Mouse (Mus musculus) liver, embryonic 15.5 days (tissue): Measurements from ENCODE around the gene Numbl. TPM values are rescaled to one million over a fixed set of nuclear protein-coding genes. Genes with fewer than 3 reads are reported as not detected.

Experiments
- ATAC-seq: fragments of 200-750 bp; cut with Nextera tagmentation; 2 replicates; pipeline ENCODE4 v1.8.0; 2017; ENCODE audit warnings: moderate number of reproducible peaks, mild to moderate bottlenecking, moderate library complexity; ENCODE audit not compliant: insufficient read depth
- H3K27ac ChIP-seq: fragments of 300-500 bp; sonication (generic); replicated peaks from 2 replicates; pipeline ENCODE4 v1.5.1; 2015; ENCODE audit warnings: mild to moderate bottlenecking, inconsistent platforms
- H3K27me3 ChIP-seq: fragments of 300-500 bp; sonication (generic); 2 replicates; pipeline ENCODE4 v1.6.1; 2015; ENCODE audit warnings: mild to moderate bottlenecking, inconsistent platforms
- H3K36me3 ChIP-seq: fragments of 300-500 bp; sonication (generic); replicated peaks from 2 replicates; pipeline ENCODE4 v1.6.1; 2015; ENCODE audit warnings: moderate library complexity, mild to moderate bottlenecking, inconsistent platforms
- H3K4me1 ChIP-seq: fragments of 300-500 bp; sonication (generic); replicated peaks from 2 replicates; pipeline ENCODE4 v1.6.1; 2015; ENCODE audit warnings: inconsistent platforms
- H3K4me2 ChIP-seq: fragments of 300-500 bp; sonication (generic); 2 replicates; pipeline ENCODE4 v1.6.1; 2015; ENCODE audit warnings: moderate library complexity, mild to moderate bottlenecking, inconsistent platforms
- H3K4me3 ChIP-seq: fragments of 300-500 bp; sonication (generic); replicated peaks from 2 replicates; pipeline ENCODE4 v1.5.1; 2015; ENCODE audit warnings: mild to moderate bottlenecking, inconsistent platforms
- H3K9ac ChIP-seq: fragments of 300-500 bp; sonication (generic); 2 replicates; pipeline ENCODE4 v1.6.1; 2015; ENCODE audit warnings: moderate library complexity, mild to moderate bottlenecking, inconsistent platforms
- H3K9me3 ChIP-seq: fragments of 300-500 bp; sonication (generic); replicated peaks from 2 replicates; pipeline ENCODE4 v1.6.1; 2016; ENCODE audit warnings: inconsistent platforms
- WGBS: fragments of 180-500 bp; shearing (Covaris S2); methylation state at CpG from one replicate; pipeline ENCODE4 v1.1.7; 2015; ENCODE audit warnings: mixed read lengths; ENCODE audit not compliant: insufficient replicate concordance; 5-methylcytosine and 5-hydroxymethylcytosine counted together
- polyA plus RNA-seq: library from polyadenylated mRNA; unstranded; fragments of >200 nt; fragmentation: Nextera tagmentation; extraction: Ambion mirVana; gene quantifications from 2 replicates; pipeline ENCODE4 v1.2.1, GENCODE M21; 2015

Numbl gene
- polyA plus RNA-seq, 1 experiment from 2014 or later = 2.0 TPM

DNA sequence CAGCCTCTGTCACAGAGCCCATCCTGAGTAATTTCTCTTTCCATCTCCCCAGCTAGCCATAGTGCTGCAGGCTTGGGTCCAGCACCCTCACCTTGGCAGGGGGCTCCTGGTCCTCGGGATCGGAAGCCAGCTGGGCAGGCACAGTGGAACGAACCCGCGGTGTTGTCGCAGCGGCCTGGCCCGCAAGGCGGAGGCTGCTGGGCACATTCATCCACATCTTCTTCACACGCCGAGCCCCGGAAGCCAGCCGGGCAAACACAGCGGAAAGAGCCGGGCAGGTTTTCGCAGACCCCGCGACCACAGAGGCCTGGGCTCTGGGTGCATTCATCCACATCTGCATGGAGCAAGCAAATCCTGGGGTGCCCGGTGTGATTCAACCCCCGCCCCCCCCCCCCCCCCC lies 66.7 kb downstream of the Numbl start:
- H3K9me3 ChIP-seq = no peaks in the 10 kb centered on the region

DNA sequence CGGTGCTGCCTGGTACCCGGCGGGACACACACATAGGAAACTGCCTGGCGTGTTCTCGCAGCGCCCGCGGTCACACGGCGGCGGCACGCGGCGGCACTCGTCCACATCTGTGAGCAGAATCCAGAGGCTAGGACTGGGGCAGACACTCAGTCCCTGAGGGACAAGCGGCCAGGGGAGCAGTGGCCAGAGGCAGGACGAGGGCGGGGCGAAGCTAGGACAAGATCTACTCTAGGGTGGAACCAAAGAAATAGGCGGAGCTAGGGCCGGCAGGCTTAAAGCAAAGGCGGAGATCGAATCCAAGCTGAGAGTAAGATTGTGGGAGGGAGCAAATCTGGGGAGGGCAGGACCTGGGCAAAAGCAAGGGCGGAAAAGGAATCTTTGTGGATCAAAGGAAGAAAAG lies 67.5 kb downstream of the Numbl start:
- Histone ChIP-seq H3K4me2 (peak overlapping the region; percentile 29), H3K9me3 (no peaks in the 10 kb centered on the region), H3K9ac (no peak overlapping the region), H3K4me3 (peak overlapping the region; percentile 9; the same call in 1 of the 2 replicates), H3K36me3 (no peaks in the 10 kb centered on the region), H3K27me3 (peaks cover 95% of the 10 kb centered on the region), H3K27ac (no peak overlapping the region), H3K4me1 (peaks cover 21% of the 10 kb centered on the region)
- WGBS = 2% methylated on average over 24 of the region's 24 CpGs
- no peak for ATAC-seq

More for the DNA sequence above, 66.7 kb downstream of the Numbl start:
- H3K4me1 ChIP-seq = peaks cover 13% of the 10 kb centered on the region
- peaks cover 87% of the 10 kb centered on the region for H3K27me3 ChIP-seq
- no peak overlapping the region for H3K4me3 ChIP-seq
- no peak for ATAC-seq
- 38% methylated on average over 19 of the region's 20 CpGs for WGBS
- no peaks in the 10 kb centered on the region for H3K36me3 ChIP-seq
- no peak overlapping the region for H3K9ac ChIP-seq
- H3K27ac ChIP-seq = no peak overlapping the region
- H3K4me2 ChIP-seq = no peak overlapping the region

- H3K36me3 ChIP-seq = no peaks in the 10 kb centered on the region
- no peak overlapping the region for H3K4me3 ChIP-seq
- no peak overlapping the region for H3K9ac ChIP-seq
- no peak overlapping the region for H3K27ac ChIP-seq
- H3K9me3 ChIP-seq = no peaks in the 10 kb centered on the region
- no peak overlapping the region; the same call in 1 of the 2 replicates for H3K4me2 ChIP-seq
- no peak for ATAC-seq
- WGBS = 35% methylated on average over 34 of the region's 34 CpGs
- H3K4me1 ChIP-seq = peaks cover 27% of the 10 kb centered on the region
- H3K27me3 ChIP-seq = peaks cover 97% of the 10 kb centered on the region
These were observed 68.1 kb downstream of the Numbl start for GRCm38 (mm10) chr7:27326101-27326880.

GRCm38 (mm10) chr7:27327500-27327899 lies 69.3 kb downstream of the Numbl start:
- H3K9ac ChIP-seq = no peak overlapping the region
- no peaks in the 10 kb centered on the region for H3K9me3 ChIP-seq
- no peak for ATAC-seq
- H3K27ac ChIP-seq = no peak overlapping the region
- peaks cover 100% of the 10 kb centered on the region for H3K27me3 ChIP-seq
- H3K4me3 ChIP-seq = no peak overlapping the region
- H3K36me3 ChIP-seq = no peaks in the 10 kb centered on the region
- 73% methylated on average over 8 of the region's 8 CpGs for WGBS
- no peak overlapping the region for H3K4me2 ChIP-seq
- peaks cover 38% of the 10 kb centered on the region for H3K4me1 ChIP-seq

DNA sequence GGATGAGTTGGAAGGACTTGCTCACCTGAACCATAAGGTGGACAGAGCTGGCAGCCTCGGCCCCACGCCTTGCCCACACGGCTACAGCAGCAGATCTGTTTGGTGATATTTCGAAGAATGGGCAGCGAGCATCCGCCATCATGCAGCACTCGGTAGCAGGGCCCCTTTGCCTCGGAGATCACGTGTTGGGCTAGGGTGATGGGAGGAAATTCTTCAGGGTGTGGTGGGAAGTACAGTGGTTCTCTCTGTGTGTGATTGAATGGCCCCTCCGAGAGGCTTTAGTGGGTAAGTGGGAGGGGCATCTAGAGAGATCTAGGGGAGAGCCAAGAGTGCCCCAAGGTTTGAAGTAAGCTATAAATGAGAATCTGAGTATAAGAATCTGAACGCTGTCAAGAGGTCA lies 69.9 kb downstream of the Numbl start:
- no peak overlapping the region for H3K27ac ChIP-seq
- no peaks in the 10 kb centered on the region for H3K9me3 ChIP-seq
- no peak overlapping the region for H3K4me2 ChIP-seq
- H3K4me3 ChIP-seq = no peak overlapping the region
- H3K36me3 ChIP-seq = no peaks in the 10 kb centered on the region
- no peak overlapping the region for H3K9ac ChIP-seq
- H3K4me1 ChIP-seq = peaks cover 45% of the 10 kb centered on the region
- 50% methylated on average over 11 of the region's 11 CpGs for WGBS
- H3K27me3 ChIP-seq = peaks cover 100% of the 10 kb centered on the region
- no peak for ATAC-seq

DNA sequence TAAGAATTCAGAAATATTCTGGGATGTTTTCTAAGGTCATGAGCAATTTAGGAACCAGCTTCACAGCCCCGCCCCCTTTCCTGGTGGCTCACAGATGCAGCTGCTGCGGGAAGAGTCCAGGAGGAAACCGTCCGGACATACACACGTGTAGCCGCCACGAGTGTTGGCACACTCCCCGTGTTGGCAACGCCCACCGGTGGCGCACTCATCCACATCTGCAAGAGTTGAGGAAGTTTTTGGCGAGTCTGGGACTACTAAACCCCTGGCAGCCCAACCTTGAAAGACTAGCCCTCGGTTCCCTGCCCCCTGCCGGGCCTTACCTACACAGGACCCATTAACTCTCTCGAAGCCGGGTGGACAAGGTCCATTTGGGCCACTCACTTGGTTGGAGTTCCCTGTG lies 70.4 kb downstream of the Numbl start:
- Histone ChIP-seq H3K27me3 (peaks cover 100% of the 10 kb centered on the region), H3K9me3 (no peaks in the 10 kb centered on the region), H3K36me3 (no peaks in the 10 kb centered on the region), H3K4me3 (no peak overlapping the region), H3K4me2 (no peak overlapping the region), H3K4me1 (peaks cover 47% of the 10 kb centered on the region), H3K27ac (no peak overlapping the region), H3K9ac (no peak overlapping the region)
- WGBS = 31% methylated on average over 16 of the region's 16 CpGs
- no peak for ATAC-seq

GRCm38 (mm10) chr7:27329326-27329947 lies 71.2 kb downstream of the Numbl start:
- H3K9me3 ChIP-seq = no peaks in the 10 kb centered on the region
- H3K27ac ChIP-seq = no peak overlapping the region
- H3K4me3 ChIP-seq = peak overlapping the region; percentile 29
- peaks cover 100% of the 10 kb centered on the region for H3K27me3 ChIP-seq
- WGBS = 2% methylated on average over 45 of the region's 45 CpGs
- H3K9ac ChIP-seq = no peak overlapping the region
- peaks cover 47% of the 10 kb centered on the region for H3K4me1 ChIP-seq
- peak; percentile 8; the same call in 1 of the 2 replicates for ATAC-seq
- H3K4me2 ChIP-seq = peak overlapping the region; percentile 51
- H3K36me3 ChIP-seq = no peaks in the 10 kb centered on the region

DNA sequence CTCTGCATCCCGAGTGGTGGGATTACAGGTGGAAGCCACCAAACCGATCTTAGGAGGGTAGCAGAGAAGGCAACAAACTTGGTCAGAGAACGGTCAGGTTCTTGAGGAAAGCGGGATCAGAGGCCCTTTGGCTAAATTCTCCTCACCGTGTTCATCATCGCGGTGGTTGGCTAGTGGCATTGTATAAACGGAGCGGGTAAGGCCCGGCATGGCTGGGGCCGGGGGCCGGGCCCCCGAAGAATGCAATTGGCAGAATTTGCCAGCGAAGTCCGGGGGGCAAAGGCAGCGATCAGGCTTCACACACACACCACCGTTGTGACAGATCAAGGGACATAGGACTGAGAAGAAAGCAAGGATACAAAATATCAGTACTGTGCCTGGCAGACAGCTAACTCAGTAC lies 71.7 kb downstream of the Numbl start:
- H3K9ac ChIP-seq = no peak overlapping the region

DNA sequence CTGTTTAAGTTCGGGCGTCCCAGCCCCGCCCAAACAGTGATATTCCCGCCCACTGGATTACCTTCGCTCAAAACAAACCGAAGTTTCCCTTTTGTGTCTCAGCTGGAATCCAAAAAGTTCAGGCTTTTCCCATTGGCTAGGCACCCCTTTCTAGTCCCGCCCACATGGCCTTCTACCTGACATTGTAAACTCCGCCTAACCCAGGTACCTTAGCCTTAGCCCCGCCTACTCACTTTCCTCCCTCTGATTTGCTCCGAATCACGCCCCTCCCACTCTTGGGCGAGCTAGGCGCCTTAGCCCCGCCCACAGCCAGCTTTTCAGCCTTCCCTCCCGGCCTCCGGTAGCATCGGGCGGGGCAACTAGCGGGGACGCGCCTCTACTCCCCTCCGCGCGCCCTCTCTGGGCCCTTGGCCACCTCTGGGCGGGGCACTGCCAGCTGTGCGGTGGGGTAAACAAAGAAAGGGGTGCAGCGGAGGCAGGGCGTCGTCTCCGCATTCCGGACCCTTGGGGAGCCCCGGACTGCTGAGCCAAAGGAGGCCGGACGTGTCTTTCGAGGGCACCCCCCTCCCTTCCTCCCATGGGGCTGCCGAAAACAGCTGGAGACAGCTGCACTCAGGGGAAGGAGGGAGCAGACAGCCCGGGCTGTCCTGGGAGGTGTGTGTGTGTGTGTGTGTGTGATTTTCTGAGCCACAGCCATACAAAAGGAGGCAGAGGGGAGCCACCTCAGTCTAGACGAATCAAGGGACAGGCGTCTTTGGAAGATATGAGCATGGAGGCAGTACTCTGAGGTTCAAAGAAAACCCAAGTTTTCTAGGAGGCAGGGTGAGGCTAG lies 72.7 kb downstream of the Numbl start:
- H3K9ac ChIP-seq = 0 out of 2 replicates have a peak overlapping the region, but pooled peaks have one; percentile 4
- H3K4me2 ChIP-seq = peak overlapping the region; percentile 72
- peaks cover 47% of the 10 kb centered on the region for H3K4me1 ChIP-seq
- H3K36me3 ChIP-seq = no peaks in the 10 kb centered on the region
- H3K9me3 ChIP-seq = no peaks in the 10 kb centered on the region
- H3K27me3 ChIP-seq = peaks cover 100% of the 10 kb centered on the region
- under 1% methylated on average over 39 of the region's 39 CpGs for WGBS
- peak; percentile 40 for ATAC-seq
- H3K27ac ChIP-seq = no peak overlapping the region
- peak overlapping the region; percentile 54 for H3K4me3 ChIP-seq

More for the DNA sequence above, 71.7 kb downstream of the Numbl start:
- Histone ChIP-seq H3K4me3 (peak overlapping the region; percentile 54), H3K4me2 (peak overlapping the region; percentile 72), H3K9me3 (no peaks in the 10 kb centered on the region), H3K36me3 (no peaks in the 10 kb centered on the region), H3K27me3 (peaks cover 100% of the 10 kb centered on the region), H3K4me1 (peaks cover 47% of the 10 kb centered on the region), H3K27ac (no peak overlapping the region)
- no peak for ATAC-seq
- WGBS = 19% methylated on average over 17 of the region's 17 CpGs

- peak overlapping the region; percentile 54; the same call in 1 of the 2 replicates for H3K4me3 ChIP-seq
- no peak for ATAC-seq
- no peaks in the 10 kb centered on the region for H3K9me3 ChIP-seq
- peak overlapping the region; percentile 72; the same call in 1 of the 2 replicates for H3K4me2 ChIP-seq
- no peak overlapping the region for H3K27ac ChIP-seq
- no peak overlapping the region for H3K9ac ChIP-seq
- H3K36me3 ChIP-seq = no peaks in the 10 kb centered on the region
- WGBS = 3% methylated on average over 8 of the region's 8 CpGs
- peaks cover 100% of the 10 kb centered on the region for H3K27me3 ChIP-seq
- peaks cover 53% of the 10 kb centered on the region for H3K4me1 ChIP-seq
These were observed 73.3 kb downstream of the Numbl start for GRCm38 (mm10) chr7:27331541-27331851.
